8 mouse cellular contexts compared by ENCODE assay signal in genomic region chr16:92715599-92716483, GRCm38 (mm10).
DNase-seq lines count a peak whose midpoint lies in the region; ATAC-seq and TF ChIP-seq lines count a peak whose summit lies in the region.
"Had no signal": no experiment of that assay in that cellular context is flagged by ENCODE, and none has a peak within 500 bp of the region (broad histone marks: within the 10 kb centered on the region; RNA-seq: fewer than 3 reads in every experiment).

No protein-coding gene starts in this region.

- H3K27ac ChIP-seq in liver, embryonic 15.5 days (replicated peaks): peak overlapping the region; percentile 77

- peaks cover 89% of the 10 kb centered on the region for H3K4me1 ChIP-seq in G1E (ENCODE audit: insufficient read depth, low read depth, low read length)
- H3K4me1 ChIP-seq in liver, embryonic 15.5 days (replicated peaks): peaks cover 92% of the 10 kb centered on the region

- ATAC-seq in G1E (ENCODE audit: extremely low read depth, insufficient number of reproducible peaks, low FRiP score, poor library complexity, severe bottlenecking): peak; percentile 90
- peak; percentile 93 for ATAC-seq in liver, embryonic 15.5 days (ENCODE audit: insufficient read depth)
- no peak for ATAC-seq in frontal cortex, adult (ENCODE audit: low TSS enrichment)
- ATAC-seq: activated CD4-positive, CD25-positive, alpha-beta regulatory T cell, adult 4 months had no signal

- H3K9me3 ChIP-seq in G1E (replicated peaks): peaks cover 10% of the 10 kb centered on the region
- no peaks in the 10 kb centered on the region for H3K9me3 ChIP-seq in liver, embryonic 15.5 days (replicated peaks)

- no peaks in the 10 kb centered on the region for H3K27me3 ChIP-seq in G1E (ENCODE audit: insufficient read depth, low read length)
- H3K27me3 ChIP-seq in liver, embryonic 15.5 days: no peaks in the 10 kb centered on the region

- DNase-seq in G1E (ENCODE audit: low spot score): peak; percentile 74
- DNase-seq in brain, adult 2 months (ENCODE audit: low read depth, low spot score): peak; percentile 61
- DNase-seq in spleen, postnatal 10 days (ENCODE audit: low spot score in 2 of 2): peak; percentile 40 to 64
- no peak for DNase-seq in right cerebral cortex, postnatal 4 days
- DNase-seq in frontal cortex, adult 2 months (ENCODE audit: extremely low spot score in 1 of 2, low spot score in 1 of 2): no peak

- H3K36me3 ChIP-seq in G1E (replicated peaks): peaks cover 56% of the 10 kb centered on the region
- no peaks in the 10 kb centered on the region for H3K36me3 ChIP-seq in liver, embryonic 15.5 days (replicated peaks)

- no peak overlapping the region for H3K9ac ChIP-seq in liver, embryonic 15.5 days

- H3K4me3 ChIP-seq in G1E (ENCODE audit: low read depth, low read length): no peak overlapping the region; the same call in 1 of the 2 replicates
- peak overlapping the region; percentile 26 for H3K4me3 ChIP-seq in liver, embryonic 15.5 days (replicated peaks)

- TF ChIP-seq CTCF in G1E (IDR thresholded peaks at IDR 0.05; ENCODE audit: low read depth, low read length): no peak

- peak overlapping the region; percentile 63 for H3K4me2 ChIP-seq in liver, embryonic 15.5 days

- WGBS in liver, embryonic 15.5 days (ENCODE audit: insufficient replicate concordance): 4% methylated on average over 15 of the region's 15 CpGs

Comparison
In these comparisons a context has a peak if more than half of its experiments do, and no peak if none do; other contexts are left out.
1. DNase-seq: peak in G1E (single experiment), brain, adult 2 months (single experiment) and spleen, postnatal 10 days (2 of 2); none in right cerebral cortex, postnatal 4 days (single experiment) and frontal cortex, adult 2 months (0 of 2).